Mouse (Mus musculus) MEL (cell line): ENCODE data around the gene Ccl6. TPM values are rescaled to one million over a fixed set of nuclear protein-coding genes. Genes with fewer than 3 reads are reported as not detected.

Source experiments
- DNase-seq: peaks from one replicate; pipeline ENCODE4 v3.0.0; 2011; ENCODE audit warnings: low read depth, low spot score
- H3K27ac ChIP-seq: 2 replicates; pipeline ENCODE4 v1.5.1; 2012; ENCODE audit warnings: low read depth, mild to moderate bottlenecking, control low read depth, low read length, moderate library complexity; ENCODE audit not compliant: control insufficient read depth
- H3K27me3 ChIP-seq, 2 experiments: fragments of 150-350 bp in 1 of 2; sonication (generic) in 1 of 2; 2 replicates each; pipeline ENCODE4 v1.6.1; 2012; ENCODE audit warnings: low read length in 2 of 2, mild to moderate bottlenecking in 2 of 2, improper control_type of control experiment in 1 of 2, moderate library complexity in 1 of 2; ENCODE audit not compliant: insufficient read depth in 2 of 2, control insufficient read depth in 1 of 2
- H3K36me3 ChIP-seq, 2 experiments: 2 replicates each; pipeline ENCODE4 v1.6.1; 2012 to 2014; ENCODE audit warnings: low read length in 2 of 2, improper control_type of control experiment in 1 of 2, inconsistent platforms in 1 of 2, mild to moderate bottlenecking in 1 of 2; ENCODE audit not compliant: insufficient read depth in 2 of 2, control insufficient read depth in 1 of 2
- H3K4me1 ChIP-seq, 2 experiments: fragments of 150-350 bp in 1 of 2; sonication (generic) in 1 of 2; 2 replicates each; pipeline ENCODE4 v1.6.1; 2012; ENCODE audit warnings: low read length in 2 of 2, improper control_type of control experiment in 1 of 2, mild to moderate bottlenecking in 1 of 2; ENCODE audit not compliant: insufficient read depth in 2 of 2, control insufficient read depth in 1 of 2
- H3K4me3 ChIP-seq, 2 experiments: fragments of 150-350 bp in 1 of 2; sonication (generic) in 1 of 2; 2 replicates each; pipeline ENCODE4 v1.5.1; 2012; ENCODE audit warnings: low read depth in 2 of 2, low read length in 2 of 2, mild to moderate bottlenecking in 2 of 2, moderate library complexity in 2 of 2, control low read depth in 1 of 2, improper control_type of control experiment in 1 of 2; ENCODE audit not compliant: control insufficient read depth in 1 of 2, insufficient read depth in 1 of 2
- H3K79me2 ChIP-seq: 2 replicates; pipeline ENCODE4 v1.6.1; 2012; ENCODE audit warnings: mild to moderate bottlenecking, low read length, moderate library complexity; ENCODE audit not compliant: control insufficient read depth, poor library complexity, insufficient read depth
- H3K9ac ChIP-seq: 2 replicates; pipeline ENCODE4 v1.6.1; 2012; ENCODE audit warnings: low read depth, mild to moderate bottlenecking, control low read depth, low read length, moderate library complexity; ENCODE audit not compliant: control insufficient read depth, poor library complexity, severe bottlenecking
- H3K9me3 ChIP-seq: fragments of 150-350 bp; sonication (generic); replicated peaks from 2 replicates; pipeline ENCODE4 v1.6.1; 2012; ENCODE audit warnings: mild to moderate bottlenecking, low read length, improper control_type of control experiment, moderate library complexity; ENCODE audit not compliant: insufficient read depth
- CHD1 ChIP-seq: IDR thresholded peaks from 2 replicates; pipeline ENCODE4 v1.6.1; 2012; ENCODE audit warnings: low read depth, mild to moderate bottlenecking, inconsistent platforms, low read length, improper control_type of control experiment
- CHD2 ChIP-seq: IDR thresholded peaks from 2 replicates; pipeline ENCODE4 v1.6.1; 2011; ENCODE audit warnings: low read length, improper control_type of control experiment
- CTCF ChIP-seq, 3 experiments: IDR thresholded peaks in 2 of 3; conservative IDR thresholded peaks in 1 of 3; 2 replicates each; pipeline ENCODE4 v1.5.1; 2011 to 2012; ENCODE audit warnings: low read length in 3 of 3, low read depth in 2 of 3, mild to moderate bottlenecking in 2 of 3, improper control_type of control experiment in 1 of 3, inconsistent platforms in 1 of 3, mixed read lengths in 1 of 3, moderate library complexity in 1 of 3; ENCODE audit not compliant: control insufficient read depth in 1 of 3, insufficient read depth in 1 of 3, poor library complexity in 1 of 3, severe bottlenecking in 1 of 3
- E2F4 ChIP-seq: IDR thresholded peaks from 2 replicates; pipeline ENCODE4 v1.6.1; 2011; ENCODE audit warnings: low read depth, low read length, improper control_type of control experiment, borderline replicate concordance
- EP300 ChIP-seq, 2 experiments: IDR thresholded peaks; 2 replicates each; pipeline ENCODE4 v1.6.1; 2011; ENCODE audit warnings: improper control_type of control experiment in 2 of 2, low read length in 2 of 2, low read depth in 1 of 2, mild to moderate bottlenecking in 1 of 2
- GABPA ChIP-seq: IDR thresholded peaks from 2 replicates; pipeline ENCODE4 v1.6.1; 2012; ENCODE audit warnings: low read depth, mild to moderate bottlenecking, inconsistent platforms, low read length, improper control_type of control experiment, moderate library complexity
- GATA1 ChIP-seq: IDR thresholded peaks from 2 replicates; pipeline ENCODE4 v1.6.1; 2011; ENCODE audit warnings: low read depth, low read length, improper control_type of control experiment
- HCFC1 ChIP-seq: IDR thresholded peaks from 2 replicates; pipeline ENCODE4 v1.6.1; 2012; ENCODE audit warnings: low read depth, mild to moderate bottlenecking, inconsistent platforms, low read length, improper control_type of control experiment, moderate library complexity
- JUND ChIP-seq: IDR thresholded peaks from 2 replicates; pipeline ENCODE4 v1.6.1; 2011; ENCODE audit warnings: low read depth, mild to moderate bottlenecking, improper control_type of control experiment, low read length
- KAT2A ChIP-seq: conservative IDR thresholded peaks from 2 replicates; pipeline ENCODE4 v1.6.1; 2012; ENCODE audit warnings: low read depth, low read length, improper control_type of control experiment, inconsistent platforms
- MAFK ChIP-seq: IDR thresholded peaks from 2 replicates; pipeline ENCODE4 v1.6.1; 2011; ENCODE audit warnings: low read depth, mild to moderate bottlenecking, low read length, improper control_type of control experiment, borderline replicate concordance
- MAX ChIP-seq: IDR thresholded peaks from 2 replicates; pipeline ENCODE4 v1.6.1; 2011; ENCODE audit warnings: low read length, improper control_type of control experiment
- MAZ ChIP-seq: IDR thresholded peaks from 2 replicates; pipeline ENCODE4 v1.6.1; 2012; ENCODE audit warnings: low read depth, mild to moderate bottlenecking, inconsistent platforms, low read length, improper control_type of control experiment
- MEF2A ChIP-seq: IDR thresholded peaks from 2 replicates; pipeline ENCODE4 v1.6.1; 2014; ENCODE audit warnings: low read depth, mild to moderate bottlenecking, inconsistent platforms, low read length, improper control_type of control experiment; ENCODE audit not compliant: poor library complexity, insufficient replicate concordance, severe bottlenecking; ENCODE audit errors: extremely low read depth
- MXI1 ChIP-seq: IDR thresholded peaks from 2 replicates; pipeline ENCODE4 v1.6.1; 2011; ENCODE audit warnings: mild to moderate bottlenecking, low read depth, low read length, improper control_type of control experiment
- MYC ChIP-seq: IDR thresholded peaks from 2 replicates; pipeline ENCODE4 v1.6.1; 2011; ENCODE audit warnings: low read depth, mild to moderate bottlenecking, low read length, improper control_type of control experiment, moderate library complexity
- NELFE ChIP-seq: IDR thresholded peaks from 2 replicates; pipeline ENCODE4 v1.6.1; 2011; ENCODE audit warnings: low read depth, low read length, improper control_type of control experiment
- NRF1 ChIP-seq: IDR thresholded peaks from 2 replicates; pipeline ENCODE4 v1.6.1; 2014; ENCODE audit warnings: low read depth, mild to moderate bottlenecking, inconsistent platforms, low read length, improper control_type of control experiment, moderate library complexity; ENCODE audit not compliant: poor library complexity, insufficient read depth, severe bottlenecking
- POLR2A ChIP-seq, 2 experiments: IDR thresholded peaks; 2 replicates each; pipeline ENCODE4 v1.6.1; 2011 to 2012; ENCODE audit warnings: low read length in 2 of 2, mild to moderate bottlenecking in 2 of 2, control low read depth in 1 of 2, improper control_type of control experiment in 1 of 2, low read depth in 1 of 2, moderate library complexity in 1 of 2; ENCODE audit not compliant: control insufficient read depth in 1 of 2, insufficient read depth in 1 of 2, poor library complexity in 1 of 2
- POLR2AphosphoS5 ChIP-seq: IDR thresholded peaks from 2 replicates; pipeline ENCODE4 v1.6.1; 2012; ENCODE audit warnings: low read depth, borderline replicate concordance, mild to moderate bottlenecking, inconsistent platforms, low read length, moderate library complexity, mixed read lengths
- RAD21 ChIP-seq: IDR thresholded peaks from 2 replicates; pipeline ENCODE4 v1.6.1; 2011; ENCODE audit warnings: mild to moderate bottlenecking, low read depth, low read length, improper control_type of control experiment
- SIN3A ChIP-seq: IDR thresholded peaks from 2 replicates; pipeline ENCODE4 v1.6.1; 2012; ENCODE audit warnings: low read length, improper control_type of control experiment, inconsistent platforms
- SMC3 ChIP-seq: IDR thresholded peaks from 2 replicates; pipeline ENCODE4 v1.6.1; 2011; ENCODE audit warnings: low read depth, low read length, improper control_type of control experiment
- TAL1 ChIP-seq: IDR thresholded peaks from 2 replicates; pipeline ENCODE4 v1.6.1; 2012; ENCODE audit warnings: mild to moderate bottlenecking, inconsistent platforms, low read length, moderate library complexity, mixed read lengths
- TBP ChIP-seq: IDR thresholded peaks from 2 replicates; pipeline ENCODE4 v1.8.0; 2011; ENCODE audit warnings: low read depth, low read length, improper control_type of control experiment
- TCF12 ChIP-seq: IDR thresholded peaks from 2 replicates; pipeline ENCODE4 v1.6.1; 2014; ENCODE audit warnings: low read depth, mild to moderate bottlenecking, inconsistent platforms, low read length, improper control_type of control experiment, moderate library complexity
- USF1 ChIP-seq: IDR thresholded peaks from 2 replicates; pipeline ENCODE4 v1.6.1; 2014; ENCODE audit warnings: low read depth, mild to moderate bottlenecking, inconsistent platforms, low read length, improper control_type of control experiment, moderate library complexity
- ZKSCAN1 ChIP-seq: IDR thresholded peaks from 2 replicates; pipeline ENCODE4 v1.6.1; 2012; ENCODE audit warnings: low read depth, mild to moderate bottlenecking, inconsistent platforms, low read length, improper control_type of control experiment, moderate library complexity
- ZMIZ1 ChIP-seq: IDR thresholded peaks from 2 replicates; pipeline ENCODE4 v1.6.1; 2012; ENCODE audit warnings: low read depth, mild to moderate bottlenecking, inconsistent platforms, low read length, improper control_type of control experiment, moderate library complexity
- ZNF384 ChIP-seq: IDR thresholded peaks from 2 replicates; pipeline ENCODE4 v1.6.1; 2012; ENCODE audit warnings: low read depth, mild to moderate bottlenecking, inconsistent platforms, low read length, improper control_type of control experiment
- polyA plus RNA-seq, 2 experiments: library from polyadenylated mRNA; stranded (reverse) in 1 of 2; unstranded in 1 of 2; fragments of >175 nt in 1 of 2; fragments of >200 nt in 1 of 2; gene quantifications; 2 replicates each; pipeline versions ENCODE4 v1.2.1 to v1.2.4; 2012; ENCODE audit warnings: low replicate concordance in 2 of 2, low read depth in 1 of 2; ENCODE audit not compliant: insufficient read length in 2 of 2, insufficient read depth in 1 of 2, missing spikeins in 1 of 2
- total RNA-seq: library from RNA; depleted of rRNA; stranded (reverse); fragments of 300-350 nt; gene quantifications from 2 replicates; pipeline ENCODE4 v1.2.3, GENCODE M21; 2012

Gene Ccl6
- total and polyA plus RNA-seq, 3 experiments: not detected

- TF ChIP-seq ZMIZ1: no peak
- peak; percentile 65 for TF ChIP-seq USF1
- peak; percentile 66 for TF ChIP-seq MYC
- TF ChIP-seq JUND: 0 out of 2 replicates have a peak, but pooled peaks have one; percentile 9
- peak; percentile 53; the same call in 1 of the 2 replicates for TF ChIP-seq E2F4
- TF ChIP-seq HCFC1: no peak
- no peak for TF ChIP-seq NELFE
- no peak for TF ChIP-seq TBP
- no peak for TF ChIP-seq RAD21
- no peak for TF ChIP-seq MAFK
- peak; percentile 89 for TF ChIP-seq MAX
- TF ChIP-seq GABPA: no peak
- TF ChIP-seq EP300 (IDR thresholded peaks at IDR 0.05; ENCODE audit: low read depth in 1 of 2, low read length in 2 of 2): no peak
- 0 out of 4 replicates have a peak, but pooled peaks of 1 of the 2 experiments have one; percentile 14 for TF ChIP-seq POLR2A (IDR thresholded peaks at IDR 0.05; ENCODE audit: control insufficient read depth in 1 of 2, insufficient read depth in 1 of 2, low read depth in 1 of 2, low read length in 2 of 2, poor library complexity in 1 of 2)
- peak; percentile 67 for TF ChIP-seq MXI1
- peak overlapping the region; percentile 80 for H3K27ac ChIP-seq
- peaks cover 51 to 54% of the 10 kb centered on the region in 2 experiments for H3K4me1 ChIP-seq
Measured at GRCm38 (mm10) chr11:83572834-83573233, 20.1 kb downstream of the Ccl6 start.

DNA sequence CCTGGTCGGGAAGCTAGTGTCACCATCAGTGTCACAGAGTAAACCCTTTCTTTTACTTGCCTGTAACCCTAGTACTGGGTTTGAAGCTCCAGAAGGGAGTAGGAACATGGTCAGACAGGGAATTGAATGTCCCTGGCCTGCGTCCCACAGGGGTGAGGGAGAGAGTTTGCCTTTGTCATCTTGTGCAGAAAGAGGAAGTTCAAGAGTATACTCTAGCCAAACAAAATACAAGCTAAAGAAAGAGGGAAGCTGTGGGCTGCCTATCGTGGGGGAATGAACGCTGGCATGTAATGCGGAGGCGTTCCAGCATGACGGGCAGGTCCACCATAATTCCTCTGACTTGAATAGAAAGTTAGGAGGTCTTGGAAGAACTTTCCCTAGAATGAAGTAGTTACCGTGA lies 20.7 kb downstream of the Ccl6 start:
- Histone ChIP-seq H3K9ac (peak overlapping the region; percentile 54), H3K9me3 (no peaks in the 10 kb centered on the region), H3K27me3 (no peaks in the 10 kb centered on the region), H3K4me1 (peaks cover 50 to 51% of the 10 kb centered on the region in 2 experiments), H3K36me3 (peaks cover 0 to 69% of the 10 kb centered on the region in 2 experiments; a peak in 2 of 4 replicates), H3K4me3 (peak overlapping the region; percentile 19 to 52; a peak in 3 of 4 replicates), H3K27ac (peak overlapping the region; percentile 92), H3K79me2 (no peaks in the 10 kb centered on the region)
- peak; percentile 98 for DNase-seq
- no peak for TF ChIP-seq CHD1
- peak; percentile 80 for TF ChIP-seq GATA1
- no peak for TF ChIP-seq POLR2AphosphoS5
- peak; percentile 29 for TF ChIP-seq CHD2
- peak; percentile 81 for TF ChIP-seq TCF12
- peak; percentile 94 to 99 for TF ChIP-seq EP300 (IDR thresholded peaks at IDR 0.05; ENCODE audit: low read depth in 1 of 2, low read length in 2 of 2)
- 0 out of 2 replicates have a peak, but pooled peaks have one; percentile 28 for TF ChIP-seq ZKSCAN1
- TF ChIP-seq CTCF (IDR thresholded peaks at IDR 0.05 in 2 of 3, conservative IDR thresholded peaks at IDR 0.05 in 1 of 3; ENCODE audit: control insufficient read depth in 1 of 3, insufficient read depth in 1 of 3, low read depth in 2 of 3, low read length in 3 of 3, poor library complexity in 1 of 3, severe bottlenecking in 1 of 3): no peak; a peak in 1 of 6 replicates
- no peak for TF ChIP-seq RAD21
- TF ChIP-seq MEF2A: no peak
- peak; percentile 78; the same call in 1 of the 2 replicates for TF ChIP-seq MAFK
- TF ChIP-seq SMC3: peak; percentile 13; the same call in 1 of the 2 replicates
- TF ChIP-seq E2F4: no peak
- TF ChIP-seq TBP: peak; percentile 85; the same call in 1 of the 2 replicates
- peak; percentile 89 for TF ChIP-seq SIN3A
- TF ChIP-seq KAT2A: peak; percentile 6; the same call in 1 of the 2 replicates
- no peak for TF ChIP-seq ZNF384
- peak; percentile 41 for TF ChIP-seq MYC
- TF ChIP-seq JUND: peak; percentile 49; the same call in 1 of the 2 replicates
- TF ChIP-seq NELFE: peak; percentile 44
- TF ChIP-seq TAL1: no peak; the same call in 1 of the 2 replicates
- TF ChIP-seq MAZ: peak; percentile 89
- 0 out of 2 replicates have a peak, but pooled peaks have one; percentile 18 for TF ChIP-seq NRF1

More at GRCm38 (mm10) chr11:83572834-83573233, 20.1 kb downstream of the Ccl6 start:
- peaks cover 0 to 74% of the 10 kb centered on the region in 2 experiments; a peak in 2 of 4 replicates for H3K36me3 ChIP-seq
- H3K4me3 ChIP-seq: peak overlapping the region; percentile 21 to 52
- peak overlapping the region; percentile 48 for H3K9ac ChIP-seq
- no peaks in the 10 kb centered on the region for H3K79me2 ChIP-seq
- peak; percentile 70 for DNase-seq
- no peaks in the 10 kb centered on the region for H3K9me3 ChIP-seq
- no peaks in the 10 kb centered on the region for H3K27me3 ChIP-seq
